Mouse (Mus musculus): ENCODE data around the gene Ahnak2. TPM values are rescaled to one million over a fixed set of nuclear protein-coding genes. Genes with fewer than 3 reads are reported as not detected.
A peak's percentile ranks its signal among the peaks of the same experiment; 100 is the strongest.

Ahnak2 gene
- polyA plus RNA-seq, 1 experiment, result 24.4 TPM

DNA sequence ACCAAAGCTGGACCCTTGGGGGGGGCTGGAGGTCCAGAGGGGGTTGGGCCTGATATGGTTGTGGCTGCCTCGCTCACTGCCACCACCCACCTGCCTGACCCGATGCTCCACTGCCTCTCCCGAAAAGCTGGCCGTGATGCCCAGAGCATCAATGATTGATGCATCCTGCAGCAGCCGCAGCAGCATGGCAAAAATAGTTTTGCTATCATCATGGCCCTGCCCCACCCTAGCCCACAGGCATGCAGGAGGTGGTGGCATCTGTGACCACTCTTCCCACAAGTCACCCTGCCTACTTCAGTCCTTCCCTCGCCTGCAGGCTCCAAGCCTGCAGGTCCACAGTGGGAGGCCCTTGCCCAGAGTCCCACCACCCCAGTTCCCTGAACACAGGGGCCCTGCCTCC lies 3.6 kb upstream of the Ahnak2 start:
- H3K4me3 ChIP-seq, result no peak overlapping the region
- TF ChIP-seq MYOG (IDR thresholded peaks at IDR 0.05; ENCODE audit: control insufficient read depth in 1 of 3, insufficient read depth in 1 of 3, insufficient read length in 2 of 3, low read depth in 2 of 3) (peak; percentile 40 to 93 (median 61)), POLR2AphosphoS2 (IDR thresholded peaks at IDR 0.05; ENCODE audit: insufficient read length, low read depth) (no peak), MYOD1 (IDR thresholded peaks at IDR 0.05; ENCODE audit: control insufficient read depth in 1 of 3, insufficient read length in 2 of 3, low read depth in 2 of 3) (peak in 2 of 3 experiments; percentile 55 to 91), TCF3 (IDR thresholded peaks at IDR 0.05; ENCODE audit: insufficient read length, low read depth) (peak; percentile 62)

DNA sequence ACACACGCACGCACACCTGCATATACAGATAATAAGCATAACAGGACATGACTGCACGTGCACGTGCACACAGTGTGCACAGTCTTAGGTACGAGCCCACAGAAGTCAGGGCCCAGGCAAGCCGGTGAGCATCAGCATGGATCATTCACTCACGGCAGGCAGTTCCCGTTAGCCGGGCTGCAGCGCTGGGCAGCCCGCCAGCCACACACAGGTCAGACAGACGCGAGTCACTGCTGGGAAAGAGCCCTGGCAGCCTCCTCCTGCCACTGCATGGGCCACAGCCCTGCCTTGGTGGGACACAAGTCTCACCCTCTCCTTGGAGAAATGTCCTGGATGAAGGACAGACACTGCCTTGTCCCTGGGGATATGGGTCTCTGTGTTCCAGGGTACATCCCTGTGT lies 1.6 kb upstream of the Ahnak2 start:
- H3K79me2 ChIP-seq (ENCODE audit: control insufficient read depth, insufficient read depth), result peaks cover 6% of the 10 kb centered on the region
- no peak overlapping the region for H3K4me3 ChIP-seq
- H3K4me2 ChIP-seq (ENCODE audit: low read depth), result no peak overlapping the region
- no peaks in the 10 kb centered on the region for H3K36me3 ChIP-seq (ENCODE audit: control insufficient read depth, insufficient read depth)
- H3K27me3 ChIP-seq (ENCODE audit: control insufficient read depth, insufficient read depth, insufficient read length), result no peaks in the 10 kb centered on the region
- H3ac ChIP-seq (ENCODE audit: control insufficient read depth, insufficient read length), result no peak overlapping the region
- TF ChIP-seq MYOD1 (IDR thresholded peaks at IDR 0.05; ENCODE audit: control insufficient read depth in 1 of 3, insufficient read length in 2 of 3, low read depth in 2 of 3) (no peak), CEBPB (IDR thresholded peaks at IDR 0.05; ENCODE audit: insufficient read depth, poor library complexity, severe bottlenecking) (no peak), TCF3 (IDR thresholded peaks at IDR 0.05; ENCODE audit: insufficient read length, low read depth) (no peak), REST (IDR thresholded peaks at IDR 0.05; ENCODE audit: insufficient read depth, insufficient read length) (no peak), USF1 (IDR thresholded peaks at IDR 0.05; ENCODE audit: low read depth) (no peak), MAX (IDR thresholded peaks at IDR 0.05; ENCODE audit: low read depth) (no peak)

More for the DNA sequence above, 3.6 kb upstream of the Ahnak2 start:
- no peaks in the 10 kb centered on the region for H3K27me3 ChIP-seq (ENCODE audit: control insufficient read depth, insufficient read depth, insufficient read length)
- H3K36me3 ChIP-seq (ENCODE audit: control insufficient read depth, insufficient read depth), result no peaks in the 10 kb centered on the region
- H3ac ChIP-seq (ENCODE audit: control insufficient read depth, insufficient read length), result no peak overlapping the region
- no peaks in the 10 kb centered on the region for H3K79me2 ChIP-seq (ENCODE audit: control insufficient read depth, insufficient read depth)
- peak overlapping the region; percentile 18 for H3K4me2 ChIP-seq (ENCODE audit: low read depth)

DNA sequence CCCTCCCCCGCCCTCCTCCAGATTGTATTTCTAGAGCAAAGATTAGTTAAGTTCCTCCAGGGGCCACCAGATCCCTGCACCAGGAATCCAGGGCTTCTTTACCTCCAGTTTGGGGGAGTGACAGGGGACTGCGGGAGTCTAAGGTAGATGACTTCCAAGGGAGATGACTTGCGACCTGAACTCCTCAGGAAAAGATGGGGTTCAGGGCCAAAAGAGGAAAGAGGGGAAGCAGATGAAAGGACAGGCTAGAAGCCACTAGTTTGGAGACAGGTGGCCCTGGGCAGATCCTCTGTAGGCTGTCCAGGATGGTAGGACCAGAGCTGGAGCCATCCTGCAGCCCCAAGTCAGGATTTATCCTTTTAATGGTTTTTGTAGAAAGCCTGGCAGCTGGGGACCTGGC lies 460 bp upstream of the Ahnak2 start:
- Histone ChIP-seq H3K79me2 (ENCODE audit: control insufficient read depth, insufficient read depth) (peaks cover 6% of the 10 kb centered on the region), H3K27me3 (ENCODE audit: control insufficient read depth, insufficient read depth, insufficient read length) (no peaks in the 10 kb centered on the region), H3ac (ENCODE audit: control insufficient read depth, insufficient read length) (no peak overlapping the region), H3K4me3 (peak overlapping the region; percentile 31), H3K36me3 (ENCODE audit: control insufficient read depth, insufficient read depth) (no peaks in the 10 kb centered on the region), H3K4me2 (ENCODE audit: low read depth) (no peak overlapping the region)
- TF ChIP-seq TCF12 (IDR thresholded peaks at IDR 0.05; ENCODE audit: insufficient read depth, poor library complexity, severe bottlenecking), result no peak
- TF ChIP-seq MAX (IDR thresholded peaks at IDR 0.05; ENCODE audit: low read depth), result no peak
- no peak for TF ChIP-seq SRF (IDR thresholded peaks at IDR 0.05; ENCODE audit: control insufficient read depth, insufficient read length, low read depth)
- TF ChIP-seq MYOG (IDR thresholded peaks at IDR 0.05; ENCODE audit: control insufficient read depth in 1 of 3, insufficient read depth in 1 of 3, insufficient read length in 2 of 3, low read depth in 2 of 3), result no peak
- no peak for TF ChIP-seq REST (IDR thresholded peaks at IDR 0.05; ENCODE audit: insufficient read depth, insufficient read length)
- no peak for TF ChIP-seq POLR2AphosphoS2 (IDR thresholded peaks at IDR 0.05; ENCODE audit: insufficient read length, low read depth)
- no peak for TF ChIP-seq CEBPB (IDR thresholded peaks at IDR 0.05; ENCODE audit: insufficient read depth, poor library complexity, severe bottlenecking)
- TF ChIP-seq E2F4 (IDR thresholded peaks at IDR 0.05; ENCODE audit: insufficient read depth), result no peak
- TF ChIP-seq USF1 (IDR thresholded peaks at IDR 0.05; ENCODE audit: low read depth), result no peak
- TF ChIP-seq TCF3 (IDR thresholded peaks at IDR 0.05; ENCODE audit: insufficient read length, low read depth), result no peak

DNA sequence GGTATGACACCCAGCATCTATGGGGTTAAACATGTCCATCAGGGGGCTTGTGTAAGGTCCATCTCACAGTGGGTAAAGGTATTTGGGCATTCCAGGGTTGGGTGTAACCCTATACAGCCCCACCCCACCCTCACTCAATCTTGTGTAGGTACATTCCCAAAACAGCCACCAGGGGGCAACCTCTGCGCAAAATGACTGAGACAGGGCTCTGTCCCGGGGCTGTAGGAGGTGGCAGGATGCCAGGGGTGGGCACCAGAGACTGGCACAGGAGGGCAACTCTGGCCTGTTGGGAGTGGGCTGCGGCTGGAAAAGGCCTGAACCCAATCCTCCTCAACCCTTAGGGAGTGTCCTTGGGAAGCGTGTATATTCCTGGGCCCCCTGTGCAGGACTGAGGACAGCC lies 2.0 kb downstream of the Ahnak2 start:
- peak overlapping the region; percentile 44 for H3K4me2 ChIP-seq (ENCODE audit: low read depth)
- TF ChIP-seq REST (IDR thresholded peaks at IDR 0.05; ENCODE audit: insufficient read depth, insufficient read length) (no peak), SRF (IDR thresholded peaks at IDR 0.05; ENCODE audit: control insufficient read depth, insufficient read length, low read depth) (no peak), TCF3 (IDR thresholded peaks at IDR 0.05; ENCODE audit: insufficient read length, low read depth) (no peak), E2F4 (IDR thresholded peaks at IDR 0.05; ENCODE audit: insufficient read depth) (no peak), MYOD1 (IDR thresholded peaks at IDR 0.05; ENCODE audit: control insufficient read depth in 1 of 3, insufficient read length in 2 of 3, low read depth in 2 of 3) (no peak), MAX (IDR thresholded peaks at IDR 0.05; ENCODE audit: low read depth) (no peak)

DNA sequence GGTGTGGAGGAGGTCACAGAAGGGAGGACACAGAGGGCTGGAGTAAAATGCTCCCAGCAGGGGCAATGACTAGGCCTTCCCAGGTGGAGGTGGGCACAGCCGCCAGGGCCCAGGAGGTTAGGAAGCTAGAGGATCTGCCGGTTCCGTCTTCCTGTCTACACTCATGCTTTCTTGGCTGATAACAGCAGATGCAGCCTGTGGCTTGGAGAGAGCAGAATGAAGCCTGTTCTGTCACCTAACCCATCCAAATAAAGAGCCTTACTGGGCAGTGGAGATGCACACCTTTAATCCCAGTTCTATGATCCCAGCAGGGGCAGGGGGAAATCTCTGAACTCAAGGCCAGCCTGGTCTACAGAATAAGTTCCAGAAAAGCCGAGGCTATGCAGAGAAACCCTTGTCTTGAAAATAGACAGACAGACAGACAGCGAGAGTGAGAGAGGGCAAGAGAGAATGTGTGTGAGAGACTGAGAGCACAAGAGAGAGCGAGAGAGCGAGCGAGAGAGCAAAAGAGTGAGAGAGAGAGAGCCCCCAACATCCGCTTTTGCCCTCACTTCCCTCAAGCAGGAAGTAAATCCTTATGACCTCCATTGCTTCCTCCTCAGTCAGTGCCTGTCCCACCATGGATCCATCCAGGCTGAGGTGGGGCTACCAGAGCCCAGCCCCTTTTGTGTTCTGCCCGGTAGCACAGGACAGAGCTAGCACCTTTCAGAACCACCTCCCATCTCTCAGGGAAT lies 3.1 kb downstream of the Ahnak2 start:
- Histone ChIP-seq H3K79me2 (ENCODE audit: control insufficient read depth, insufficient read depth) (peaks cover 7% of the 10 kb centered on the region), H3K4me2 (ENCODE audit: low read depth) (no peak overlapping the region), H3ac (ENCODE audit: control insufficient read depth, insufficient read length) (no peak overlapping the region), H3K4me3 (no peak overlapping the region), H3K27me3 (ENCODE audit: control insufficient read depth, insufficient read depth, insufficient read length) (no peaks in the 10 kb centered on the region), H3K36me3 (ENCODE audit: control insufficient read depth, insufficient read depth) (no peaks in the 10 kb centered on the region)
- TF ChIP-seq POLR2A (IDR thresholded peaks at IDR 0.05; ENCODE audit: insufficient read length, low read depth) (no peak), CEBPB (IDR thresholded peaks at IDR 0.05; ENCODE audit: insufficient read depth, poor library complexity, severe bottlenecking) (no peak), MYOG (IDR thresholded peaks at IDR 0.05; ENCODE audit: control insufficient read depth in 1 of 3, insufficient read depth in 1 of 3, insufficient read length in 2 of 3, low read depth in 2 of 3) (no peak), USF1 (IDR thresholded peaks at IDR 0.05; ENCODE audit: low read depth) (no peak), TCF3 (IDR thresholded peaks at IDR 0.05; ENCODE audit: insufficient read length, low read depth) (no peak), TCF12 (IDR thresholded peaks at IDR 0.05; ENCODE audit: insufficient read depth, poor library complexity, severe bottlenecking) (no peak), SRF (IDR thresholded peaks at IDR 0.05; ENCODE audit: control insufficient read depth, insufficient read length, low read depth) (no peak)

More for the DNA sequence above, 2.0 kb downstream of the Ahnak2 start:
- H3K27me3 ChIP-seq (ENCODE audit: control insufficient read depth, insufficient read depth, insufficient read length), result no peaks in the 10 kb centered on the region
- peak overlapping the region; percentile 31 for H3K4me3 ChIP-seq
- H3K36me3 ChIP-seq (ENCODE audit: control insufficient read depth, insufficient read depth), result no peaks in the 10 kb centered on the region
- no peak overlapping the region for H3ac ChIP-seq (ENCODE audit: control insufficient read depth, insufficient read length)
- peaks cover 6% of the 10 kb centered on the region for H3K79me2 ChIP-seq (ENCODE audit: control insufficient read depth, insufficient read depth)
